Mouse (Mus musculus): Measurements from ENCODE around the gene Cdkn2d.
"Not testable (repeated sequence)": the region's sequence is repeated elsewhere in the genome, so short reads cannot be mapped to it uniquely, and the experiment has no call there.

Gene Cdkn2d

DNA sequence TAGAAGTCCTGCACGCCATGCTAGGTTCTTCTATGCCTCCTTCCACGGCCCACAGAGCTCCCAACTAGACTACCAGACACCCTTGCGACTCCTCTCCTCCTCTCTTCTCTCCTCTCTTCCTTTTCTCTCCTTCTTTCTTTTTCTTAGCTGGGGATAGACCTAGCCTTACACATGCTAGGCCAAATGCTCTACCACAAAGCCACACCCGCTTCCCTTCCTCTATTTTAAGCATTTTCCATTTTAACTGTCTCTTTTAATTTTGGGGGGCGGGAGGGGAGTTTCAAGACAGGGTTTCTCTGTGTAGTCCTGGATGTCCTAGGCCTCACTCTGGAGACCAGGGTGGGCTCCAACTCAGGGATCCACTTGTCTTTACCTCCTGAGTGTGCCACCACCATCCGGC, 27.6 kb upstream of the Cdkn2d start:
- DNase-seq (ENCODE audit: low read depth, low spot score) = no peak

DNA sequence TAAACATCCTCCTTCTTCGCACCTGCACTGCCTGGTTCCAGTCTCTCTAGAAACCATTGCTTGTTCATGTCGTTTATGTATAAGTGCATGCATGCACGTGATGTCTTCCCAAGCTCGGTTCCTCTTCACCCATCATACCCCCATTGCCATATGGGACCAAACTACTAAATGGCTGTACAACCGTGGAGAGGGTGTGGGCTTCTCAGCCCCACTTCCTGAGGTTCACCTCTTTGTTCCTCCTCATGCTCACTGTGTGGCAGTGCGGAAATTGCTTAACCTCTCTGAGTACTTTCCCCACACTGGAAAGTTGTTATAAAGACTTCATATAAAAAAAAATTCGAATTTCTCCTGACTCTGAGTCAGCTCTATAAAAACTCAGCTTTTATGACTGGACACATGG, 25.5 kb upstream of the Cdkn2d start:
- no peak for DNase-seq (ENCODE audit: low read depth, low spot score)

DNA sequence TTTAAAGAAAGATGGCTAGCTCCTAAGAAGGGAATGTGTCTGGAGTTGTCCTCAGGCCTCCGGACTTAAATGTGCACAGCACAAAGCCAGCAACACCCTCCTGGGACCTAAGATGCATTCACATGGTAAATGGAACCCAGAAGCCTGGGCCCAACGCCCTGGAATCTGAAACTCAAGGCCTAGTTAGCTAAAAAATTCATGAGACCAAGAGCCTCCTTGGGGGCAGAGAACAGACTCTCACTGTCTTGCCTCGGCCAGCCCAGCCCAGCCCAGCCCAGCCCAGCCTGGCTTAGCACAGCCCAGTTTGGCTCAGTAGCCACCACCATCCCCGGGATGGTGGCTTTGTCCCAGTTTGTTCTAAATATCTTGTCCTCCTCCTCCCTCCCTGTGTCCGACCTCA, 24.2 kb upstream of the Cdkn2d start:
- no peak for DNase-seq (ENCODE audit: low read depth, low spot score)

DNA sequence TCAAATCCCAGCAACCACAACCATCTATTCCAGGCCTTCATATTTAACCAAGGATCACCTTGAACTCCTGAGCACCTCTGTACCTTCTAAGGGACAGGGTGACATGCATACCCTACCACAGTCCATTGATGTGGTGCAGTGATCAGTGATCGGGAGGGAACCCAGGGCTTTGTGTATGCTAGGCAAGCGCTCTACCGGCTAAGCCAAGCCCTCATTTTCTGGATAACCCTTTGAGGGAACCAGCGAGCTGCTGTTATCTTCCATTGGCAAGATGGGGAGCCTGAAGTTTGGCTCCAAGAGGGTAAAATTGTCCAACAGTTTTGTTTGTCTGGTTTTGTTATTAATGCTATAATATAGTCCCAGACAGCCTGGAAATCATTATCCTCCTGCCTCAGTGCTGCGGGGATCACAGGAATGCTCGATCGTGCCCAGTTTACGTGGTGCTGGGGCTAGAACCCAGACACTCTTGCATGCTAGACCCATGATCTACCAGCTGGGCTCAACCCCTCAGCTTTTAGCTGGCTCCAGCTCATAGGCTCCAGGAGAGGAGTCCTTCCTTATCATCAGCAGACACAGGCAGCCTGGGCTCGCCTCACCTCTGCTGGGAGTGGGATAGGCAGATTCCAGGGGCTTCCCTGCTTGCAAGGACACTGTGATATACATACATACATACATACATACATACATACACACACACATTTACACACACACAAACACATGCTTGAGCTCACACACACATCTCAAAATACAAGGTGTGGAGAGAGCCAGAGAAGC, 23.3 kb upstream of the Cdkn2d start:
- no peak for DNase-seq (ENCODE audit: low read depth, low spot score)

DNA sequence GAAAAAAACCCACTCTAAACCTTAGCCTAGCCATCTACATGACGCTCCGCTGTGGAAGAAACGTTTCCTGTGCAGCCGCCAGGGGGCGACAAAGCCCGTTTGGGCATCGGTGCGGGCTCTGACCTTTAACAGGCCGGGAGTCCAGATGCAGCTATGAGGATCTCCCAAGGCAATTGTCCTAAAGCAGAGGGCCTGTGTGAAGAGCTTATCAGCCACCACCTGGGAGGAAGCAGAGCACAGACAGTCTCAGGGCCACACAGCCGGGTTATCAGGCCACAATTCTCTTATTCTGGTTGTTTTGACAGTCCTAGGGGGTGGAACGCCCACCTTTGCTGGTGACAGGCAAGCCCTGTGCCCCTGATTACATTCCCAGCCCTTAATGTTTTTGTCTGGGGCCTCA, 22.2 kb upstream of the Cdkn2d start:
- DNase-seq (ENCODE audit: low read depth, low spot score) = peak; percentile 80

DNA sequence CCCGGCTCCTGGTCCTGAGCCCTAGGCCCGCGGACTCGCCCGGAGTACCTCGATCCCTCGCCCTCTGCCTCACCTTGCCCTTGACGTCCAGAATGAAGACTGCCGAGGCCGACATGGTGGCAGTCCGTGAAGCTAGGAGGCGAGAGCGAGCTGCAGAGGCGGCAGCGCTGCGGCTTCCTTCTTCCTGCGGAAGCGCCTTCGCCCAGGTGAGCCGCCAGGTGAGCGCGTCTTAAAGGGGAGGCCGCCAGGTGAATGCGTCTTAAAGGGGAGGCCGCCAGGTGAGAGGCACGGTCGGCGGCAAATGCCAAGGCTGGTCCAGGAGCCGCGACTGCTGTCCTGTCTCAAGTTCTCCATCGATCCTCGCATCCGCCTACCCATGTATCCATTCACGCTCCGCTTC, 20.9 kb upstream of the Cdkn2d start, which contains the start of gene Ap1m2:
Ap1m2 (minus strand) TSS at position 204 of the 400 bp plus-strand sequence.
- DNase-seq (ENCODE audit: low read depth, low spot score) = no peak

DNA sequence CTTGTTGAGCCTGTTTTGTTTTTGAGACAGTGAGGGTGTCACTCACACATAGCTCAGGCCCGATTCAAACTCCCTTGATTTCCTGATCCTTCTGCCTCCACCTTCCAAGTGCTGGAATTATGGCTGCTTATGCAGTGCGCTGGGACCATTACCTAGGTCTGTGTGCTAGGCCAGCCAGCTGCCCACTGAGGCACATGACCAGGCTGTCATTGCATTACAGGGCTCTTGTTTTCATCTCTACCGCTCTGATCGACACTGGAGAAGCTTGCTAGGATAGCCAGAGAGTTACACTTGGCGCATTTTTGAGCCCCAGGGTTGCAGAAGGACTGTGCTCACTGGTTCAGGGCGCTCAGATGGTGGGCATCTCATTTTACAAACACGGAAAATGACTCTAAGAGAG, 20.5 kb upstream of the Cdkn2d start:
- no peak for DNase-seq (ENCODE audit: low read depth, low spot score)

DNA sequence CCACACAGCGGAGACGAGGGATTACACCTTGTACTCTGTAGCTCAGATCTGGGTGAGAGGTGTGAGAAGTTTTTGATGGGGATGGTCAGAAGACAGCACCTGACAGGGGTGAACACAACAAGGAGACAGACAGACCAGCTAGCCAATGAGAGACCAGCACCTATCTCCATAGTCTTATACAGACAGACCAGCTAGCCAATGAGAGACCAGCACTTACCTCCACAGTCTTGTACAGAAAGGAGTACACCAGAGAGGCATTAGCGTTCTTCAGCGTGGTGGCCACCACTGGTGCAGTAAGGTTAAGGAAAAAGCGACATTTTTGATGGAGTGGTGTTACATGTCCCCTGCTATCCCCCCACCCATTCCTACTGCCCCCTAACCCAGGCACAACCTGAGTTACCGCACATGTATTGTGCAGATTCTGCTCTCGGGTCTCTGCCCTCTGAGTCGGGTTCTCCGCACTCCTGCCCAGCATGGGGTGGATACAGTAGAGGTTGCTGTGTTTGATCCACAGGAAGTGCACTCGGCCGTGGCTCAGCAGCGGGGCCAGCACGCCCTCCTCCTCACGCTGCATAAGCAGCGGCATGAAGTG, 18.0 kb upstream of the Cdkn2d start:
- peak; percentile 71 for DNase-seq (ENCODE audit: low read depth, low spot score)

DNA sequence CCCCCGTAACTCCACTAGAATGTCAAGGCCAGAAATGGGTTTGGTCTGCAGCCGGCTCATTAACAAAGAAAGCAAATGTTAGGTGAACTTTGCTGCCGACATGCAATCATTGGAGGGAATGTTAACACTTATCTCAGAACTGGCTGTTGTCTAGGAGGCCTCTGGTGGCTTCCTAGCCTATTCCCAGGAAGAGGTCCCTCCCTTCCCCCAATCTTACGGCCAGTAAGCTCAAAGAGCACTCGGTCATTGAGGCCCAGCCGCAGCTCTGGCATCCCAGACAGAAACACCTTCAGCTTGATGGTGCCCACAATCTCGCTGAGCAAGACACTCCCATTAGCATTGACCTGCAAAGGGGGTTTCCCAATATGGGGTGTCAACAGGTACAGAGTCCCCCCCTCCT, 13.9 kb upstream of the Cdkn2d start:
- no peak for DNase-seq (ENCODE audit: low read depth, low spot score)

DNA sequence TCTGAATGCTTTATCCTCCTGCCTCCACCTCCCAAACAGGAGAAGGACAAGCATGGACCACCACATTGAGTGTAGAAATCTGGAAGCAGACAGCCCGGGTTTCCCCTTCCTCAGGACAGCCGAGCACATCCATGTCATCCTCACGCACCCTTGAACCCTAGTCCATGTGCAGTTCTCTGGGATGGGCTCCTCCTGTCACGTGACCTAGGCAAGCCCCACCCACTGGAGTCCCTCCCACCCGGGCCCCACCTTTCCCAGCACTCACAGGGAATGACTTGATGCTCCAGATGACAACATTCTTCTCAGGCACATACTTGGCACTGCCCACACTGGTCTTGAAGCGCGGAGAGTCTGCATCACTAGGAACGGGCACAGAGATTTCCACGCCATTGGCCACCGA, 7.8 kb upstream of the Cdkn2d start:
- no peak for DNase-seq (ENCODE audit: low read depth, low spot score)

DNA sequence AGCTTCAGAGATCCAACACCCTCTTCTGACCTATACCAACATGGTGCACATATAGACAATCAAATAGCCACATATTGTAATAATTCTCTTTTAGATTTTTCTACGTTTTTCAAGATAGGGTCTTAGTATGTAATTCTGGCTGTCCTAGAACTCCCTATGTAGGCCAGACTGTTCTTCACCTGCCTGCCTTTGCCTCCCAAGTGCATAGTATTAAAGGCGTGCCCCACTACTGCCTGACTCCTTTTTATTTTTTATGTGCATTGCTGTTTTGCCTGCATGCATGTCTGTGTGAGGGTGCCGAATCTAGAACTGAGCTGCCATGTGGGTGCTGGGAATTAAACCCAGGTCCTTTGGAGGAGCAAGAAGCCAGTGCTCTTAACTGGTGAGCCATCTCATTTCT, 1.1 kb upstream of the Cdkn2d start:
- DNase-seq (ENCODE audit: low read depth, low spot score) = no peak

DNA sequence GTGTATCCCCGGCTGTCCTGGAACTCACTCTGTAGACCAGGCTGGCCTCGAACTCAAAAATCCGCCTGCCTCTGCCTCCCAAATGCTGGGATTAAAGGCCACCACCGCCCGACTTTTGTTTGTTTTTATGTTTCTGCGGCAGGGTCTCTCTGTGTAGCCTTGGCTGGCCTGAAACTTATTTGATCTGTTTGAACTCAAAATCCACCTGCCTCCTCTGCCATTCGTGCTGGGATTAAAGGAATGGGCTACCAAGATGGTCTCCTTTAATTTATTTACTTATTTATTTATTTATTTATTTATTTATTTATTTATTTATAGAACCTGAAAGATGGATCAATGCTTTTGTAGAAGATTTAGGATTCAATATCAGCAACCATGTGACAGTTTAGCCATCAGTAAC, 661 bp upstream of the Cdkn2d start:
- DNase-seq (ENCODE audit: low read depth, low spot score) = not testable (repeated sequence)

DNA sequence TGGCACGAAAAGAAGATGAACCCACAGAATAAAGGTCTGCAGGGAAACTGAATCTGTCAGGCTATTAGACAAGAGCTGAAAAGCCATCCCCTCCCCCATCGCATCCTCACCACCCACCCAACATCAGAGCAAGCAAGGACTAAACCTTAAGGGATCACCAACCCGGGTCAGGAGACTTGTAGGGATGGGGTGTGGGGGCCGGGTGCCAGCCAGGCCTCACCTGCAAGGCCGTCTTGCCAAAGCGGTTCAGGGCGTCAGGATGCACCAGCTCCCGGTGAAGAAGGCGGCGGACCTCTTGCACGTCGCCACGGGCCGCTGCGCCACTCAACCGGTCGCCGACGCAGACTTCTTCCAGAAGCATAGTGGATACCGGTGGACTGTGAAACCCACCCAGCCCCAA, 618 bp downstream of the Cdkn2d start:
- no peak for DNase-seq (ENCODE audit: low read depth, low spot score)

DNA sequence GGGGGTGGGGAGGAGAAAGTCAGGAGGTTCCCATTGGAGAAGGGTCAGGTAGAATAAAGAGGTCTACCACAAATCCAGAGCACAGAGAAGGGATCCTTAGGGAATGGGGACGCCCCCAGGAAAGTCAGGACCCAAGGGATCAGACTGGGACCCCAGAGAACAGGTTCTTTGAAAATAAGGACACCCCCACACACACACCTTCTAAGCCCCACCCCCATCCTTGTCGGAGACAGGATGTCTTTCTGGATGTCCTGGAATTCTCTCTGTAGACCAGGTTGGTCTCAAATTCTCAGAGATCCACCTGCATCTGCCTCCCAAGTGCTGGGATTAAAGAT, 1.9 kb downstream of the Cdkn2d start:
- DNase-seq (ENCODE audit: low read depth, low spot score) = no peak

DNA sequence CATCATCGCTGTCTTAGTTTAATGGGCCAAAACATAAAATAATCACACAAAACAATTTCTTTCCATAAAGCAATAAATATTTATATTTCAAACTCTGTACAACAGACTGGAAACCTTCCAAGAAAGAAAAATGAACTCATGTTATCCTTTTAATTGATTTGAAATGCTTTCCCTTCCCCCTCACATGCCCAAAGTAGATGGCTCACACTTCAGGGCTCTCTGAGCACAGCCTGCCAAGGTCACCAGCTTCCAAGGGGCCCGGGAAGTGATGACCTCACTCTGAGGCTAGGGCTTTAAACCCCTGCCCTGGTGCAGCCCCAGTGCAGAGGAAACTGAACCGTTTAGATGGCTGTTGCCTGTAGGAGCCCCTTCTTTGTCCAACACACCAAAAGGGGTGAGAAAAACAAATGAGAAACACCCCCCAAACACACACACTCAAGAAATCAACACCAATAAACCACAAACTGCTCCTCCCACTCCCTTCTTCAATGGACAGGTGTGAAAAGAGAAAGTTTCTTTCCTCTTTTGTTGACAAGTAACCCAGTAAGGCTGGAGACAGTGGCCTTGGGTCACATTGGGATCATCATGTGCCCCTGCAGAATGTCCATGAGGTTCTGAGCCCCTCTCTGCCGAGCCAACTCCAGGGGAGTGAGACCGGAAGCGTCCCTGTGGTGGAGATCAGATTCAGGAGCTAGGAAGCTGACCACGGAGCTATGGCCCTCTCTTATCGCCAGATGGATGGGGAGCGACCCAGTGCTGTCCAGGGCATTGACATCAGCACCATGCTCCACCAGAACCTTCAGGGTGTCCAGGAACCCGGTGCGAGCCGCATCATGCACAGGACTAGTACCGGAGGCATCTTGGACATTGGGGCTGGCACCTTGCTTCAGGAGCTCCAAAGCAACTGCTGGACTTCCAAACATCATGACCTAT, 2.5 kb downstream of the Cdkn2d start:
- no peak for DNase-seq (ENCODE audit: low read depth, low spot score)

DNA sequence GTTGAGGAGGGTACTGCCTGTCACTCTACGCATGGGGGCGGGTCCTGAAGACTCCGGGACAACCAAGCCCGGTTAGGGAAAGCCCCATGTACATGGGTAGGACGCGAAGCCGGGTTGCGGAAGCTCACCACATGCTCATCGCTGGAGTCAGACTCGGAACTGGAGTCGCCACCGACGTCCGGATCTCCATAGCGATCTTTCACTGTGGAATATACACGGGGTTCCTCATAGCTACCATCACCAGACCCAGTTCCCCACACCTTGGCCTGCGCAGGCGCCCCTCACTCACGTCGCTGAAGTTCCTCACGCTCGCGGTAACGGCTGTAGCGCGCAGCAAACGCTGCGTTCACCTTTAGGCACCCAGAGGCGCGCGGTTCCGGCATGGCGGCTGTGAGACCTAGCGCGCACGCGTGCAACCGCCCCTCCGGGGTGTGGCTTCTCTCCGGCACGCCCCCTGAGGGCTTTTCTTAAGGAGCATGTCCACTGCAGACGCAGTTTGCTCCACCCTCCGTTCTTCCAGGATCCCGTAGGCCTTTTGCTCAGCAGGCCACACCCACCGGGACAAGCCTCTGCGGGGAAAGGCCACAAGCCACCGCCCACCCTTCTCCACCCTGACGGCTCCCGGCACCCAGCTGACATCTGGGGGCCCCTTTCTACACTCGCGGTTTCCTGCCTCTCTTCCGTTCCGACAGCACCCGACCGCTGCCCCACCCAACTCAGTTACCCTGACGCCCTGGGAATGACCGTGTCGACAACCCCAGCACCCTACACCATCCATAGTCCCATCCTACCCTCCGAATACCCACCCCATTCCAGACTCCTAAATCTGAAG, 3.4 kb downstream of the Cdkn2d start, which contains the start of gene Kri1:
Kri1 (minus strand) TSS at position 399 of the 832 bp plus-strand sequence.
- peak; percentile 95 for DNase-seq (ENCODE audit: low read depth, low spot score)

DNA sequence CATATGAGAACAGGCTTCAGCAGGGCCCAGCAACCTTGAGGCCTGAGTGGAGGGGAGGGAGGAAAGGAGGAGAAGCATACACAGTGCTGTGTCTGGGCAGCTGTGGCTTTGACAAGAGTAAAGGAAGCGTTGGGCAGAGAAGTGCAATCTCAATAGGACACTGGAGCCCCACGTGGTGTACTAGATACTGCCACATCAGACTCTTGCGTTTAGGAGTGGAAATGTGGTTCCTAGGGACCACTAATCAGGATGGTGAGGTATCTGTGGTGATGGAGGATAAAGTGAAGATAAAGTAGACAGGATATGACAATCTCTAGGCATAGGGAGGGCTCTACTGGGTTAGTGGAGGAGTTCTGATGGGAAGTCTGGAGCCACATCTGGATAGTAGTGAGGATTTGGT, 4.5 kb downstream of the Cdkn2d start:
- no peak for DNase-seq (ENCODE audit: low read depth, low spot score)

DNA sequence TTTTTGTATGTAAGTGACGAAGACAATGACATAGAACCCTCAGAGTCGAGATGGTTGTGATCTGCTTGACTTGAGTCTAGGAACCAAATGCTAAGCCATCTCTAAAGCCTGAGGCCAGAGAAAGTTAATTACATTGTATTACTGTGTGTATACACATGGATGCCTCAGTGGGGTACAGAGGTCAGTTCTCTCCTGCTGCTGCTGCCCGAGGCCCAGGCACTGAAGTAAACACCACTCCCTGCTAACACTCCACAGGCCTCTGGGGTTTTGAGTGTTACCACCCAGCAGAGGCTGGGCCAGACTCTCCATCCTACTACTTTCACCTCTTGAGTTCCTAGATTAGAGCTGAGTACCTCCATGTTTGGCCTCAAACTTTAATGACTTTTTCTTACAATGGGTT, 7.2 kb downstream of the Cdkn2d start:
- no peak for DNase-seq (ENCODE audit: low read depth, low spot score)

DNA sequence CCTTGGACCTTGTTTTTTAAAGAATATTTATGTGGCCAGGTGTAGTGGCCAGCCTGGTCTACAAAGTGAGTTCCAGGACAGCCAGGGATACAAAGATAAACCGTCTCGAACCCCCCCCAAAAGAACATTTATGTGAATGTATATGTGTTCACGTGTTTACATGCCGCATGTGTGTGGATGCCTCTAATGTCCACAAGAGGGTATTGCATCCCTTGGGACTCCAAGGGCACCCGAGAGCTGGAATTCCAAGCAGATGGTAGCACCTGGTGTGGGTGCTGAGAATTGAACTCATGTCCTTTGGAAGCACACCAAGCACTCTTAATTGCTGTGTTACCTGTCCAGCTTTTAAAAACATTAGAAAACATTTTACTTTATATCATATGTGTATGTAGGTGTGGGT, 7.6 kb downstream of the Cdkn2d start:
- no peak for DNase-seq (ENCODE audit: low read depth, low spot score)

DNA sequence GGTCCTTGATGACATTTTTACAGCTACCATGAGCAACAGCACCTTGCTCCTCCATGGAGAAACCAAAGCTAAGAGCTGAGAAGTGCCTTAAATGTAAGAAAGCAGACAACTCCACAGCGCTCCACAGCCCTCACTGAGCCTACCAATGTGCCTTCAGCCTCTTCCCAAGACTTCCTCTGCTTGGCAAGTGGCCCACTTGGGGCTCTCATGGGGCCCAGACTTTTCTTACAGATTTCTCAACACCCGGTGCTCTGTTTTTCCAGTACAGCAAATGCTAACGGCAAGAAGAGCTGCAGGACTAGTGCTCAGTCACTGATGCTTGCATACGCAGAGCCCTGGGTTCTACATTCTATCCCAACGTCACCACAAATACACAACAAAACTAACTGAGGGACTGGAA, 13.4 kb downstream of the Cdkn2d start:
- no peak for DNase-seq (ENCODE audit: low read depth, low spot score)

DNA sequence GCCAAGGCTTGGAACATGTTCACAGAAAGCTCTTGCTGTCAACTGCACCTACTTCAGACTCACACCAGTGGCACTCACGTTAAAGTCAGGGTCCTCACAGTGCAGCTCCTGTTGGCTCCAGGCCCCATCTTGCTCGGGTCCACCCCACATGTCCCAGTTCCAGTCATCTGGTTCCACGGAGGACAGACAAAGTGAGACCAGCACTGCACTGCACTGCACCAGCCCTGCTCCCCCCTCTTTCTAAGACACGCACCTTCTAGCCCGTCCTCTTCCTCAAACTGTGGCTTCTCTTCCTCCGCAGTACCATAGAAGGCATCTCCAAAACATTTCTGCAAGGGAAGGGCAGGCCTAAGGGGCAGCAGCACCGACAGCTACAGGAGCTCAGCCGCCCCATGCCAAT, 14.9 kb downstream of the Cdkn2d start:
- no peak for DNase-seq (ENCODE audit: low read depth, low spot score)

DNA sequence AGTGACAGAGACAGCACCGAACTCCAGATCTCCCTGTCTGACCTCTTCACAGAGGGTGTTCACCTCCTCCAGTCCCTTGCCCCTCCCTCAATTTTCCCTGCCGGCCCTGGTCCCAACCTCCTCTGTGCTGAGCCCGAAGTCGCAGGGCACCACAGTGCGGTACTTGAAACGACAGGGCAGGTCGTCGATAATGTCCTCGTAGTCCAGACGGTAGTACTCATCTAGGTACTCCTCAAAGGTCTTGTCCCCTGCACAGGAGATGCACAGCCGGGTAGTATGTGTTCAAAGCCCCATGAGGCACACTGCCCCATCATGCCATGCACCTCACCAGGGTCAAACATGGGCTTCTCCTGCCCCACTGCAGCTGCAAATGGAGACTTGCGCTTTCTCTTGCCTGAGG, 15.5 kb downstream of the Cdkn2d start:
- DNase-seq (ENCODE audit: low read depth, low spot score) = no peak
